Mouse (Mus musculus): ENCODE data around the gene Fam71b. TPM values are rescaled to one million over a fixed set of nuclear protein-coding genes. Genes with fewer than 3 reads are reported as not detected.
"Not testable (repeated sequence)": the region's sequence is repeated elsewhere in the genome, so short reads cannot be mapped to it uniquely, and the experiment has no call there.

Gene Fam71b
- total and polyA plus RNA-seq, 2 experiments from 2014 or later = not detected

DNA sequence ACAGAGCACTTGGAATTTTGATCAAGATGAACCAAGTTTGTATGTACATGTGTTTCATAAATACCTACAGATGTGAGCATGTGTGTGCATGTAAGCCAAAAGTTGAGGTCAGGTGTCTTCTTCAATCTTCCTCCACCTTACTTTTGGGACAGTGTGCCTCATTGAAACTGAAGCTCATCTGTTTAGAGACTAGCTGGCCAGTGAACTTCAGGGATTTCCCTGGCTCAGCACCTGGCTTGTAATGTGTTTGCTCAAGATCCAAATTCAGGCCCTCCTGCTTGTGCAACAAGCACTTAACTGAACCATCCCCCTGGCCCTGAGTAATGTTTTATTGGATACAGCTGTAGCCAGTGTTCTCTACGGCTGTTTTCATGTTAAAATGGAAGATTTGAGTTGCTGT lies 22.1 kb downstream of the Fam71b start:
- TF ChIP-seq CTCF (IDR thresholded peaks at IDR 0.05; ENCODE audit: low read depth) = no peak
- TF ChIP-seq EP300 (IDR thresholded peaks at IDR 0.05; ENCODE audit: low read depth) = no peak
- 83% methylated on average over 1 of the region's 1 CpGs for WGBS
- no peak overlapping the region for H3K4me2 ChIP-seq (ENCODE audit: low read depth, low read length)
- H3K9ac ChIP-seq (replicated peaks; ENCODE audit: low read depth, low read length) = no peak overlapping the region
- H3K27me3 ChIP-seq (ENCODE audit: control insufficient read depth, insufficient read depth, low read length) = no peaks in the 10 kb centered on the region
- H3K36me3 ChIP-seq (replicated peaks; ENCODE audit: control insufficient read depth, insufficient read depth, low read length) = no peaks in the 10 kb centered on the region
- H3K27ac ChIP-seq (ENCODE audit: low read depth) = no peak overlapping the region
- no peak for ATAC-seq (ENCODE audit: insufficient read depth, low read depth)
- no peak overlapping the region for H3K4me3 ChIP-seq (ENCODE audit: low read depth, low read length)
- no peaks in the 10 kb centered on the region for H3K4me1 ChIP-seq (ENCODE audit: control insufficient read depth, insufficient read depth)
- H3K9me3 ChIP-seq (replicated peaks; ENCODE audit: control insufficient read depth, low read length) = no peaks in the 10 kb centered on the region
- DNase-seq (ENCODE audit: low spot score) = no peak

DNA sequence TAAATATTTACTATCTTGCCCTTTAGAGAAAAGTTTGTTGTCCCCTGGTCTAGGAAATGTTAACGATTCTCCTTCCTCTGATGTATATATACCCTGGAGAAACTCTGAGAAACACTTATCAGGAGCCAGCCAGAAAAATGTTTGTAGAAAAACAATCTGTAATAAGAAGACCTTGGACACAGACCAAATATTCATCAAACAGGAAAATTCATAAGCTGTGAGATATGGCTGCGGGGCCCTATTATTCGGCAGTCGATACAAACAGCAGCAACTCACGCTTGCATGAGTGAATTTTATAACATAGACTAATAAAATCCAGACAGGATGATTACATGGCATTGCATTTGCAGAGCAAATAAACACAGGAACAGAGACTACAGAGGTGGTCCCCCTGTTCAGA lies 22.5 kb downstream of the Fam71b start:
- H3K4me2 ChIP-seq (ENCODE audit: low read depth, low read length) = no peak overlapping the region
- H3K4me1 ChIP-seq (ENCODE audit: control insufficient read depth, insufficient read depth) = no peaks in the 10 kb centered on the region
- DNase-seq (ENCODE audit: low spot score) (no peak), ATAC-seq (ENCODE audit: insufficient read depth, low read depth) (no peak)
- H3K9ac ChIP-seq (replicated peaks; ENCODE audit: low read depth, low read length) = no peak overlapping the region
- 78% methylated on average over 5 of the region's 5 CpGs for WGBS
- H3K4me3 ChIP-seq (ENCODE audit: low read depth, low read length) = no peak overlapping the region
- no peak overlapping the region for H3K27ac ChIP-seq (ENCODE audit: low read depth)
- H3K36me3 ChIP-seq (replicated peaks; ENCODE audit: control insufficient read depth, insufficient read depth, low read length) = no peaks in the 10 kb centered on the region
- no peaks in the 10 kb centered on the region for H3K27me3 ChIP-seq (ENCODE audit: control insufficient read depth, insufficient read depth, low read length)
- H3K9me3 ChIP-seq (replicated peaks; ENCODE audit: control insufficient read depth, low read length) = no peaks in the 10 kb centered on the region
- no peak for TF ChIP-seq CTCF (IDR thresholded peaks at IDR 0.05; ENCODE audit: low read depth)
- TF ChIP-seq EP300 (IDR thresholded peaks at IDR 0.05; ENCODE audit: low read depth) = no peak

DNA sequence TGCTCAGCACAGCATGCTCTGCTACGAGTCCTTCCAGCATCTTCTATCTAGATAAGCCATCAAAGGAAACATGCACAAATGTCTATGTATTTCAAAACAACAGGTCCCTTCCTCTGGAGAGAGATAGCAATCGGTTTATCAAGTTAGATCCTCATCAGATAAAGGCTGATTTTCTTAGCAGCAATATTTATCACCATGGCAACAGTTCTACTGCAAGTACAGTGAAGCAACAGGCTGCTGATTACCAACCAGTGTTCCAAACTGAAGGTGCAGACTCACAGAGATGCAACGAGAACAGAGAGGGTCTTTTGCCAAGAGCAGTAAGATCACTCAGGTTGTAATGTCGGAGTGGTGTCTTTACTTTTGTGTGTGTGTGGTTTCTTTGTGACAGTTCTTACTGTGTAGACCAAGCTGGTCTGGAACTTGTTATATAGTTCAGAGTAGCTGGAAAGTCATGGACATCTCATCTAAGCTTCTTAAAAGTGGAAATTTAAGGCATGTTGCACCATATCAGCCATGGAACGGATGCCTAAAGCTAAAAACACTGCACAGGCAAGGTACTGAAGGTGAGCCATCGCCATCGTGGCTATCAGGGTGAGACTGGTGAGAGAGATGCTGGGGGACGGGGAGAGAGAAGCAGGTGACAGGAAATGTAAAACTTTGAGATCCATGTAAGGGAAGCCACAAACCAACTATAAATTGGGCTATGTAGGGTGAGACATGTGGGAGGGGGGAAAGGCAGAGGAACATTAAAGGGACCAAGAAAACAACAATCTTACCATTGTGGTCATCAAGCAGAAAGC lies 24.9 kb downstream of the Fam71b start:
- no peak overlapping the region for H3K4me2 ChIP-seq (ENCODE audit: low read depth, low read length)
- ATAC-seq (ENCODE audit: insufficient read depth, low read depth) = no peak
- TF ChIP-seq CTCF (IDR thresholded peaks at IDR 0.05; ENCODE audit: low read depth) (no peak), EP300 (IDR thresholded peaks at IDR 0.05; ENCODE audit: low read depth) (no peak)
- H3K36me3 ChIP-seq (replicated peaks; ENCODE audit: control insufficient read depth, insufficient read depth, low read length) = no peaks in the 10 kb centered on the region
- no peaks in the 10 kb centered on the region for H3K9me3 ChIP-seq (replicated peaks; ENCODE audit: control insufficient read depth, low read length)
- 65% methylated on average over 8 of the region's 8 CpGs for WGBS
- DNase-seq (ENCODE audit: low spot score) = no peak
- no peak overlapping the region for H3K9ac ChIP-seq (replicated peaks; ENCODE audit: low read depth, low read length)
- peak overlapping the region; percentile 25; the same call in 1 of the 2 replicates for H3K27ac ChIP-seq (ENCODE audit: low read depth)
- no peaks in the 10 kb centered on the region for H3K27me3 ChIP-seq (ENCODE audit: control insufficient read depth, insufficient read depth, low read length)
- no peaks in the 10 kb centered on the region for H3K4me1 ChIP-seq (ENCODE audit: control insufficient read depth, insufficient read depth)
- no peak overlapping the region for H3K4me3 ChIP-seq (ENCODE audit: low read depth, low read length)

DNA sequence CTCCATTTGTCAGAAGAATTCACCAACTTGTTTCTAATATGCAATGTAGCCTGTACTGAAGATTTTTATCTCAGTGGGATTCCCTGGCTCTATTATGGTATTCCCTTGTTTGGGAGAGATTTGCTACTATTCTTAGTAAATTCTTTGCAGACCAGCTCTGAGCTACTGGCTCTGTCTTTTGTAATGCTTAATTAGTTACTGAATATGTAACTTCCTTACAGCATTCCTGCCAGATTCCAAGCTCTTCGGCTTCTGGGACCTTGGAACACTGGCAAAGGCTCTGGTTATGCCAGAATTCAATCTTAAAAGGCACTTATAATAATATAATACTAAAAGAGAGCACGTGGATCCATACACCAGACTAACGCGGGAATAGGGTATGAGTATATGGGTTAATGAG lies 31.8 kb downstream of the Fam71b start:
- not testable (repeated sequence) for H3K4me3 ChIP-seq (ENCODE audit: low read depth, low read length); H3K27me3 ChIP-seq (ENCODE audit: control insufficient read depth, insufficient read depth, low read length); H3K9me3 ChIP-seq (replicated peaks; ENCODE audit: control insufficient read depth, low read length); DNase-seq (ENCODE audit: low spot score); H3K27ac ChIP-seq (ENCODE audit: low read depth); ATAC-seq (ENCODE audit: insufficient read depth, low read depth); H3K36me3 ChIP-seq (replicated peaks; ENCODE audit: control insufficient read depth, insufficient read depth, low read length); H3K4me2 ChIP-seq (ENCODE audit: low read depth, low read length); H3K4me1 ChIP-seq (ENCODE audit: control insufficient read depth, insufficient read depth); H3K9ac ChIP-seq (replicated peaks; ENCODE audit: low read depth, low read length)
- 34% methylated on average over 4 of the region's 4 CpGs for WGBS

DNA sequence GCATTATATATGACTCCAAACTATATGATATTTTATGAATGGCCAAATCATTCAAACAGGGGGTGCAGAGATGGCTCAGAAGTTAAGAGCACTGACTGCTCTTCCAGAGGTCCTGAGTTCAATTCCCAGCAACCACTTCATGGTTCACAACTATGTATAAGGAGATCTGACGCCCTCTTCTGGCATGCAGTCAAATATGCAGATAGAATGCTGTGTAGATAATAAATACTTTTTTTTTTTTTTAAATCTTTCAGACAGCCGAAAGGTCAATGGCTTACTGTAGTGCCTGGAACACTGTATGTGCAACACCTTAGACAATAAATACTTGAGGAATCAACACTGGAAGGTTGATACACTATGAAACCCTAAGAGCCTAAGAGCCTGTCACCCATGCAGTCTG lies 33.8 kb downstream of the Fam71b start:
- no peaks in the 10 kb centered on the region for H3K36me3 ChIP-seq (replicated peaks; ENCODE audit: control insufficient read depth, insufficient read depth, low read length)
- no peaks in the 10 kb centered on the region for H3K9me3 ChIP-seq (replicated peaks; ENCODE audit: control insufficient read depth, low read length)
- 67% methylated on average over 2 of the region's 2 CpGs for WGBS
- H3K27me3 ChIP-seq (ENCODE audit: control insufficient read depth, insufficient read depth, low read length) = no peaks in the 10 kb centered on the region
- TF ChIP-seq EP300 (IDR thresholded peaks at IDR 0.05; ENCODE audit: low read depth) (no peak), CTCF (IDR thresholded peaks at IDR 0.05; ENCODE audit: low read depth) (no peak)
- H3K4me1 ChIP-seq (ENCODE audit: control insufficient read depth, insufficient read depth) = no peaks in the 10 kb centered on the region
- H3K4me2 ChIP-seq (ENCODE audit: low read depth, low read length) = no peak overlapping the region
- DNase-seq (ENCODE audit: low spot score) = no peak
- H3K9ac ChIP-seq (replicated peaks; ENCODE audit: low read depth, low read length) = no peak overlapping the region
- no peak overlapping the region for H3K27ac ChIP-seq (ENCODE audit: low read depth)
- no peak overlapping the region for H3K4me3 ChIP-seq (ENCODE audit: low read depth, low read length)
- ATAC-seq (ENCODE audit: insufficient read depth, low read depth) = no peak

DNA sequence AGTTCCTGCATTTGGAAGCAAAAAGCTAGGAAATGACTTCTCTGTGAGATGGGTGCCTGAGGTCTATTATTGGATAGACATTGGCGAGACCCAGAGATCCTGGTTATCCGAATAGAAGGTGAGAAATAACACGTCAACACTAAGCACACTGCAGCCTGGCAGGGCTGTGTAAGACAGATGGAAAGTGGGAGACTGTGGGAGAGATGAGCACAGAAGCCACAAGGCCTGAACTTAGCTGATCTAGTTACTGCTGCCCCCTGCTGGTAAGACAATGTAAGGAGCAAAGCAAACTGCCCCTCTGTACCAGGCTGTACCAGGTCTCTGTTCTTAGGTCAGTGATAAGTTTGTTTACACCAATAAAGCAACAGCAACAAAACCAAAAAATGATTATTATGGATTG lies 34.8 kb downstream of the Fam71b start:
- H3K36me3 ChIP-seq (replicated peaks; ENCODE audit: control insufficient read depth, insufficient read depth, low read length) = no peaks in the 10 kb centered on the region
- DNase-seq (ENCODE audit: low spot score) (peak; percentile 81), ATAC-seq (ENCODE audit: insufficient read depth, low read depth) (peak; percentile 75; the same call in 1 of the 2 replicates)
- no peak overlapping the region for H3K4me2 ChIP-seq (ENCODE audit: low read depth, low read length)
- H3K4me3 ChIP-seq (ENCODE audit: low read depth, low read length) = no peak overlapping the region
- 13% methylated on average over 3 of the region's 3 CpGs for WGBS
- no peak overlapping the region for H3K9ac ChIP-seq (replicated peaks; ENCODE audit: low read depth, low read length)
- H3K9me3 ChIP-seq (replicated peaks; ENCODE audit: control insufficient read depth, low read length) = no peaks in the 10 kb centered on the region
- no peak overlapping the region for H3K27ac ChIP-seq (ENCODE audit: low read depth)
- peaks cover 2% of the 10 kb centered on the region; the same call in 1 of the 2 replicates for H3K4me1 ChIP-seq (ENCODE audit: control insufficient read depth, insufficient read depth)
- H3K27me3 ChIP-seq (ENCODE audit: control insufficient read depth, insufficient read depth, low read length) = no peaks in the 10 kb centered on the region
- peak; percentile 86 for TF ChIP-seq CTCF (IDR thresholded peaks at IDR 0.05; ENCODE audit: low read depth)
- no peak for TF ChIP-seq EP300 (IDR thresholded peaks at IDR 0.05; ENCODE audit: low read depth)
